Mouse (Mus musculus): ENCODE results near the gene Akr1d1. TPM values are rescaled to one million over a fixed set of nuclear protein-coding genes. Genes with fewer than 3 reads are reported as not detected.

Gene Akr1d1
- total RNA-seq (2023) = not detected

GRCm38 (mm10) chr6:37529940-37530339 lies at the start of gene Akr1d1:
TSS of gene Akr1d1 (plus strand) at chr6:37530173.

Other genes with a start within 250 kb of the Akr1d1 start
- 1 to 10 TPM in 1 of 2 experiments, under 1 TPM in 1; 0.61 to 1.0 TPM for gene Dgki, start 230.0 kb upstream of the Akr1d1 start, total RNA-seq (2023)
- 1 to 10 TPM; 4.4 to 4.8 TPM for gene Creb3l2, start 88.0 kb upstream of the Akr1d1 start, total RNA-seq (2023)